Comparison of ENCODE assay signal across 7 mouse cellular contexts in genomic region chr16:18387704-18388582, GRCm38 (mm10). TPM values are rescaled to one million over a fixed set of nuclear protein-coding genes. Genes with fewer than 3 reads are reported as not detected.
A peak's percentile ranks its signal among the peaks of the same experiment; 100 is the strongest.
DNase-seq lines count a peak whose midpoint lies in the region; ATAC-seq and TF ChIP-seq lines count a peak whose summit lies in the region.

No protein-coding gene starts in this region.

- peaks cover 35% of the 10 kb centered on the region for H3K4me1 ChIP-seq in heart, embryonic 16.5 days (ENCODE audit: control insufficient read depth, insufficient read depth, low read length)
- H3K4me1 ChIP-seq in liver, adult 2 months (ENCODE audit: control insufficient read depth, insufficient read depth, low read length): peaks cover 2% of the 10 kb centered on the region; the same call in 1 of the 2 replicates
- peaks cover 28% of the 10 kb centered on the region for H3K4me1 ChIP-seq in stomach, embryonic 16.5 days (ENCODE audit: control insufficient read depth, insufficient read depth, low read length)

- H3K4me2 ChIP-seq in heart, embryonic 16.5 days (ENCODE audit: low read depth, low read length): no peak overlapping the region
- no peak overlapping the region for H3K4me2 ChIP-seq in stomach, embryonic 16.5 days (ENCODE audit: low read depth, low read length)

- H3K9ac ChIP-seq in heart, embryonic 16.5 days (ENCODE audit: low read length): peak overlapping the region; percentile 37
- H3K9ac ChIP-seq in liver, adult 2 months (ENCODE audit: low read depth, low read length): no peak overlapping the region
- 0 out of 2 replicates have a peak overlapping the region, but pooled peaks have one; percentile 20 for H3K9ac ChIP-seq in stomach, embryonic 16.5 days (ENCODE audit: low read length)

- H3K9me3 ChIP-seq in heart, embryonic 16.5 days (replicated peaks; ENCODE audit: control insufficient read depth, low read length): no peaks in the 10 kb centered on the region
- H3K9me3 ChIP-seq in stomach, embryonic 16.5 days (replicated peaks; ENCODE audit: control insufficient read depth, low read length): no peaks in the 10 kb centered on the region

- H3K4me3 ChIP-seq in heart, embryonic 16.5 days (ENCODE audit: low read length): no peak overlapping the region
- no peak overlapping the region for H3K4me3 ChIP-seq in liver, adult 2 months (ENCODE audit: insufficient read depth, low read depth, low read length)
- no peak overlapping the region for H3K4me3 ChIP-seq in stomach, embryonic 16.5 days (replicated peaks; ENCODE audit: low read length)

- no peak for TF ChIP-seq CTCF in liver, adult 2 months (IDR thresholded peaks at IDR 0.05; ENCODE audit: low read depth, low read length)

- WGBS in heart, embryonic 16.5 days: 26% methylated on average over 6 of the region's 7 CpGs
- 45% methylated on average over 7 of the region's 7 CpGs for WGBS in liver, adult 2 months
- 26% methylated on average over 6 of the region's 7 CpGs for WGBS in stomach, embryonic 16.5 days

- no peak for TF ChIP-seq POLR2A in liver, adult 2 months (IDR thresholded peaks at IDR 0.05; ENCODE audit: extremely low read depth, insufficient read depth, low read length)

- DNase-seq in ovary, postnatal 36 days (ENCODE audit: low spot score): peak; percentile 4
- DNase-seq in ovary, postnatal 10 days (ENCODE audit: low spot score): no peak
- DNase-seq in liver, adult 2 months (ENCODE audit: extremely low read depth, low read depth, low spot score): no peak
- no peak for DNase-seq in cerebellum, adult 9-11 months
- DNase-seq in spleen, postnatal 36 days (ENCODE audit: low spot score in 2 of 2): no peak

- ATAC-seq in heart, embryonic 16.5 days (replicated peaks; ENCODE audit: extremely low read depth, insufficient read depth, low FRiP score): no peak
- no peak for ATAC-seq in stomach, embryonic 16.5 days (ENCODE audit: insufficient read depth, low FRiP score)

- H3K36me3 ChIP-seq in heart, embryonic 16.5 days (ENCODE audit: control insufficient read depth, insufficient read depth): no peaks in the 10 kb centered on the region
- H3K36me3 ChIP-seq in liver, adult 2 months (ENCODE audit: control insufficient read depth, insufficient read depth, low read length): no peaks in the 10 kb centered on the region
- no peaks in the 10 kb centered on the region for H3K36me3 ChIP-seq in stomach, embryonic 16.5 days (ENCODE audit: control insufficient read depth, insufficient read depth, low read length)

- H3K27ac ChIP-seq in heart, embryonic 16.5 days (ENCODE audit: low read length): peak overlapping the region; percentile 37
- H3K27ac ChIP-seq in liver, adult 2 months (replicated peaks; ENCODE audit: insufficient read depth, low read depth, low read length): peak overlapping the region; percentile 39
- H3K27ac ChIP-seq in stomach, embryonic 16.5 days (ENCODE audit: low read length): peak overlapping the region; percentile 36

- H3K79me2 ChIP-seq in liver, adult 2 months (ENCODE audit: control insufficient read depth, insufficient read depth, low read length): no peaks in the 10 kb centered on the region

- no peaks in the 10 kb centered on the region for H3K27me3 ChIP-seq in heart, embryonic 16.5 days (ENCODE audit: control insufficient read depth, insufficient read depth, low read length)
- H3K27me3 ChIP-seq in liver, adult 2 months (ENCODE audit: control insufficient read depth, insufficient read depth, low read length): no peaks in the 10 kb centered on the region
- H3K27me3 ChIP-seq in stomach, embryonic 16.5 days (ENCODE audit: control insufficient read depth, insufficient read depth, low read length): no peaks in the 10 kb centered on the region

RNA-seq across cellular contexts. Expression of gene Txnrd2, which starts 38.2 kb away (rescaled TPM):
- 38.4 and 39.6 TPM in 2 replicates for polyA plus RNA-seq in heart, embryonic 16.5 days (2015; fragmentation: Nextera tagmentation; extraction: Ambion mirVana)
- 23.9 and 30.9 TPM in 2 replicates for total RNA-seq in liver, adult 2 months (2014; rRNA removed)
- 39.1 and 46.6 TPM in 2 replicates for polyA plus RNA-seq in liver, adult 2 months (2012; rRNA removed)
- 19.2 and 23.7 TPM in 2 replicates for polyA plus RNA-seq in stomach, embryonic 16.5 days (2015; fragmentation: Nextera tagmentation; extraction: Ambion mirVana)

RNA-seq across cellular contexts. Expression of gene Comt, which starts 38.7 kb away (rescaled TPM):
- polyA plus RNA-seq in heart, embryonic 16.5 days (2015; fragmentation: Nextera tagmentation; extraction: Ambion mirVana): 128 and 142 TPM in 2 replicates
- total RNA-seq in liver, adult 2 months (2014; rRNA removed): 474 and 538 TPM in 2 replicates
- 779 and 1,223 TPM in 2 replicates for polyA plus RNA-seq in liver, adult 2 months (2012; rRNA removed)
- 105 and 119 TPM in 2 replicates for polyA plus RNA-seq in stomach, embryonic 16.5 days (2015; fragmentation: Nextera tagmentation; extraction: Ambion mirVana)

RNA-seq across cellular contexts. Expression of gene Arvcf, which starts 40.0 kb away (rescaled TPM):
- 33.1 and 39.5 TPM in 2 replicates for polyA plus RNA-seq in heart, embryonic 16.5 days (2015; fragmentation: Nextera tagmentation; extraction: Ambion mirVana)
- 14.1 and 18.5 TPM in 2 replicates for total RNA-seq in liver, adult 2 months (2014; rRNA removed)
- polyA plus RNA-seq in liver, adult 2 months (2012; rRNA removed): 17.1 and 18.4 TPM in 2 replicates
- polyA plus RNA-seq in stomach, embryonic 16.5 days (2015; fragmentation: Nextera tagmentation; extraction: Ambion mirVana): 25.3 and 26.0 TPM in 2 replicates

RNA-seq across cellular contexts. Expression of gene Tango2, which starts 40.0 kb away (rescaled TPM):
- polyA plus RNA-seq in heart, embryonic 16.5 days (2015; fragmentation: Nextera tagmentation; extraction: Ambion mirVana): 72.9 and 74.6 TPM in 2 replicates
- 42.4 and 58.0 TPM in 2 replicates for total RNA-seq in liver, adult 2 months (2014; rRNA removed)
- polyA plus RNA-seq in liver, adult 2 months (2012; rRNA removed): 52.6 and 57.1 TPM in 2 replicates
- polyA plus RNA-seq in stomach, embryonic 16.5 days (2015; fragmentation: Nextera tagmentation; extraction: Ambion mirVana): 27.6 and 32.7 TPM in 2 replicates
